Mouse (Mus musculus): Measurements from ENCODE around the gene Lrrc71. TPM values are rescaled to one million over a fixed set of nuclear protein-coding genes. Genes with fewer than 3 reads are reported as not detected.

Lrrc71 gene
- polyA plus RNA-seq, 1 experiment: 0.08 TPM

- no peak overlapping the region for H3K4me3 ChIP-seq (ENCODE audit: insufficient read depth, poor library complexity, severe bottlenecking)
- H3K27me3 ChIP-seq (ENCODE audit: control insufficient read depth, insufficient read depth, insufficient read length): no peaks in the 10 kb centered on the region
- no peak for TF ChIP-seq CEBPB (IDR thresholded peaks at IDR 0.05; ENCODE audit: low read depth)
- TF ChIP-seq MYOG (IDR thresholded peaks at IDR 0.05; ENCODE audit: control insufficient read depth, extremely low read depth, insufficient read length): no peak
- no peak for TF ChIP-seq CTCF (IDR thresholded peaks at IDR 0.05; ENCODE audit: control insufficient read depth, insufficient read depth, insufficient read length)
- TF ChIP-seq FOSL1 (IDR thresholded peaks at IDR 0.05; ENCODE audit: insufficient read depth, low read length, poor library complexity, severe bottlenecking): no peak
- no peak for TF ChIP-seq USF1 (IDR thresholded peaks at IDR 0.05; ENCODE audit: low read depth)
- no peak for TF ChIP-seq MYOD1 (IDR thresholded peaks at IDR 0.05; ENCODE audit: control insufficient read depth, insufficient read length, low read depth)
- TF ChIP-seq MAX (IDR thresholded peaks at IDR 0.05): no peak
- H3K36me3 ChIP-seq (ENCODE audit: control insufficient read depth, insufficient read depth): no peaks in the 10 kb centered on the region
- no peaks in the 10 kb centered on the region for H3K79me3 ChIP-seq (ENCODE audit: low read depth)
- H3ac ChIP-seq (ENCODE audit: control insufficient read depth, insufficient read length, low read depth): no peak overlapping the region
- no peaks in the 10 kb centered on the region for H3K79me2 ChIP-seq (ENCODE audit: control insufficient read depth, insufficient read depth)
Measured at GRCm38 (mm10) chr3:87761408-87762375, 13.3 kb upstream of the Lrrc71 start.

- Histone ChIP-seq H3K27me3 (ENCODE audit: control insufficient read depth, insufficient read depth, insufficient read length) (peaks cover 5% of the 10 kb centered on the region), H3ac (ENCODE audit: control insufficient read depth, insufficient read length, low read depth) (no peak overlapping the region), H3K4me3 (ENCODE audit: insufficient read depth, poor library complexity, severe bottlenecking) (no peak overlapping the region), H3K79me2 (ENCODE audit: control insufficient read depth, insufficient read depth) (no peaks in the 10 kb centered on the region), H3K79me3 (ENCODE audit: low read depth) (no peaks in the 10 kb centered on the region), H3K36me3 (ENCODE audit: control insufficient read depth, insufficient read depth) (no peaks in the 10 kb centered on the region)
- TF ChIP-seq MYOD1 (IDR thresholded peaks at IDR 0.05; ENCODE audit: control insufficient read depth, insufficient read length, low read depth): no peak
- TF ChIP-seq MAX (IDR thresholded peaks at IDR 0.05): no peak
- TF ChIP-seq CTCF (IDR thresholded peaks at IDR 0.05; ENCODE audit: control insufficient read depth, insufficient read depth, insufficient read length): no peak
- no peak for TF ChIP-seq MYOG (IDR thresholded peaks at IDR 0.05; ENCODE audit: control insufficient read depth, extremely low read depth, insufficient read length)
- TF ChIP-seq USF1 (IDR thresholded peaks at IDR 0.05; ENCODE audit: low read depth): no peak
- TF ChIP-seq CEBPB (IDR thresholded peaks at IDR 0.05; ENCODE audit: low read depth): no peak
Measured at GRCm38 (mm10) chr3:87758641-87759040, 10.2 kb upstream of the Lrrc71 start.

- no peaks in the 10 kb centered on the region for H3K36me3 ChIP-seq (ENCODE audit: control insufficient read depth, insufficient read depth)
- no peaks in the 10 kb centered on the region for H3K79me2 ChIP-seq (ENCODE audit: control insufficient read depth, insufficient read depth)
- H3K27me3 ChIP-seq (ENCODE audit: control insufficient read depth, insufficient read depth, insufficient read length): peaks cover 9% of the 10 kb centered on the region
- H3K79me3 ChIP-seq (ENCODE audit: low read depth): no peaks in the 10 kb centered on the region
- H3ac ChIP-seq (ENCODE audit: control insufficient read depth, insufficient read length, low read depth): no peak overlapping the region
- no peak for TF ChIP-seq MYOD1 (IDR thresholded peaks at IDR 0.05; ENCODE audit: control insufficient read depth, insufficient read length, low read depth)
- TF ChIP-seq MAX (IDR thresholded peaks at IDR 0.05): no peak
- no peak for TF ChIP-seq USF1 (IDR thresholded peaks at IDR 0.05; ENCODE audit: low read depth)
- TF ChIP-seq CTCF (IDR thresholded peaks at IDR 0.05; ENCODE audit: control insufficient read depth, insufficient read depth, insufficient read length): no peak
- TF ChIP-seq FOSL1 (IDR thresholded peaks at IDR 0.05; ENCODE audit: insufficient read depth, low read length, poor library complexity, severe bottlenecking): no peak
- no peak for TF ChIP-seq MYOG (IDR thresholded peaks at IDR 0.05; ENCODE audit: control insufficient read depth, extremely low read depth, insufficient read length)
- no peak for TF ChIP-seq CEBPB (IDR thresholded peaks at IDR 0.05; ENCODE audit: low read depth)
- no peak overlapping the region for H3K4me3 ChIP-seq (ENCODE audit: insufficient read depth, poor library complexity, severe bottlenecking)
Measured at GRCm38 (mm10) chr3:87756488-87756887, 8.1 kb upstream of the Lrrc71 start.

GRCm38 (mm10) chr3:87755964-87756363 is 7.5 kb upstream of the Lrrc71 start:
- Histone ChIP-seq H3K36me3 (ENCODE audit: control insufficient read depth, insufficient read depth) (no peaks in the 10 kb centered on the region), H3K79me2 (ENCODE audit: control insufficient read depth, insufficient read depth) (no peaks in the 10 kb centered on the region), H3K79me3 (ENCODE audit: low read depth) (no peaks in the 10 kb centered on the region), H3K27me3 (ENCODE audit: control insufficient read depth, insufficient read depth, insufficient read length) (peaks cover 9% of the 10 kb centered on the region), H3ac (ENCODE audit: control insufficient read depth, insufficient read length, low read depth) (no peak overlapping the region), H3K4me3 (ENCODE audit: insufficient read depth, poor library complexity, severe bottlenecking) (no peak overlapping the region)
- TF ChIP-seq USF1 (IDR thresholded peaks at IDR 0.05; ENCODE audit: low read depth) (no peak), CTCF (IDR thresholded peaks at IDR 0.05; ENCODE audit: control insufficient read depth, insufficient read depth, insufficient read length) (peak; percentile 94)

- Histone ChIP-seq H3K36me3 (ENCODE audit: control insufficient read depth, insufficient read depth) (no peaks in the 10 kb centered on the region), H3K4me3 (ENCODE audit: insufficient read depth, poor library complexity, severe bottlenecking) (no peak overlapping the region), H3K27me3 (ENCODE audit: control insufficient read depth, insufficient read depth, insufficient read length) (peaks cover 9% of the 10 kb centered on the region), H3ac (ENCODE audit: control insufficient read depth, insufficient read length, low read depth) (no peak overlapping the region), H3K79me3 (ENCODE audit: low read depth) (no peaks in the 10 kb centered on the region), H3K79me2 (ENCODE audit: control insufficient read depth, insufficient read depth) (no peaks in the 10 kb centered on the region)
- TF ChIP-seq MYOG (IDR thresholded peaks at IDR 0.05; ENCODE audit: control insufficient read depth, extremely low read depth, insufficient read length) (no peak), USF1 (IDR thresholded peaks at IDR 0.05; ENCODE audit: low read depth) (no peak), CEBPB (IDR thresholded peaks at IDR 0.05; ENCODE audit: low read depth) (no peak), MAX (IDR thresholded peaks at IDR 0.05) (no peak), FOSL1 (IDR thresholded peaks at IDR 0.05; ENCODE audit: insufficient read depth, low read length, poor library complexity, severe bottlenecking) (no peak), CTCF (IDR thresholded peaks at IDR 0.05; ENCODE audit: control insufficient read depth, insufficient read depth, insufficient read length) (no peak), MYOD1 (IDR thresholded peaks at IDR 0.05; ENCODE audit: control insufficient read depth, insufficient read length, low read depth) (no peak)
Measured at GRCm38 (mm10) chr3:87753829-87754228, 5.4 kb upstream of the Lrrc71 start.

All from C2C12 (cell line).